Mouse (Mus musculus) ES-Bruce4 (cell line): ENCODE data around the gene Arrb1.

Source experiments
- CTCF ChIP-seq: IDR thresholded peaks from one replicate; pipeline ENCODE4 v1.8.1; 2011; ENCODE audit warnings: low read depth, low read length
- EP300 ChIP-seq: IDR thresholded peaks from 2 replicates; pipeline ENCODE4 v1.6.1; 2011; ENCODE audit warnings: low read depth, low read length; ENCODE audit not compliant: insufficient read depth
- POLR2A ChIP-seq: IDR thresholded peaks from one replicate; pipeline ENCODE4 v1.8.1; 2011; ENCODE audit warnings: low read length; ENCODE audit not compliant: insufficient read depth

GRCm38 (mm10) chr7:99603875-99604662 lies 68.8 kb downstream of the Arrb1 start:
- TF ChIP-seq POLR2A: no peak
- TF ChIP-seq EP300: no peak
- TF ChIP-seq CTCF: no peak
